ENCODE assay signal across 12 mouse cellular contexts in the genomic region with DNA sequence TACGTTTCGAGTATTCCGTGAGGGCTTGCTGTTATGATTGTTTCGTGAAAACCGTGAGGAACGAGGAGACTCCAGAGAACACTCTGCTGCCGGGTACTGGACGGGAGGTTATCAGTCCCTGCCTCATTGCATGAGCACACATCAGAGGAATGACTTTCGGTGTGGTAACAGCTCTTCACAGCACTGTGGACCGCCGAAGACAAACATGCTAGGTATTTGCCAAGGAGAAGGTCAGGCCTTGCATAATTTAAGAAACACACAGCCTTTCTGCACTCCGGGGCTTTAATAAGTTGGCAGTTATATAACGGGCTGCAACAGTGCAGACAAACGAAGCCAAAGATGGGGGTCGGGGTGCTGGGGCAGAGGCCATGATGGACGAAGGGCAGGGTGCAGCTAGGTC. TPM values are rescaled to one million over a fixed set of nuclear protein-coding genes. Genes with fewer than 3 reads are reported as not detected.
DNase-seq lines count a peak whose midpoint lies in the region; ATAC-seq and TF ChIP-seq lines count a peak whose summit lies in the region.
"Had no signal": no experiment of that assay in that cellular context is flagged by ENCODE, and none has a peak within 500 bp of the region (broad histone marks: within the 10 kb centered on the region; RNA-seq: fewer than 3 reads in every experiment).

No protein-coding gene starts in this region.

- 32% methylated on average over 16 of the region's 16 CpGs for WGBS in heart, postnatal 0 days
- WGBS in hindbrain, embryonic 14.5 days = 83% methylated on average over 16 of the region's 16 CpGs
- WGBS in embryonic facial prominence, embryonic 10.5 days = 93% methylated on average over 16 of the region's 16 CpGs

- no peaks in the 10 kb centered on the region for H3K36me3 ChIP-seq in heart, postnatal 0 days (replicated peaks; ENCODE audit: control insufficient read depth, insufficient read depth, low read length)
- no peaks in the 10 kb centered on the region for H3K36me3 ChIP-seq in hindbrain, embryonic 14.5 days (replicated peaks; ENCODE audit: control insufficient read depth, insufficient read depth)
- H3K36me3 ChIP-seq in embryonic facial prominence, embryonic 10.5 days (replicated peaks) = peaks cover 29% of the 10 kb centered on the region
- H3K36me3 ChIP-seq: hindbrain, embryonic 12.5 days had no signal

- 0 out of 2 replicates have a peak, but pooled peaks have one; percentile 7 for TF ChIP-seq EP300 in heart, postnatal 0 days (IDR thresholded peaks at IDR 0.05; ENCODE audit: low read depth)

- ATAC-seq in heart, postnatal 0 days (ENCODE audit: insufficient read depth, low read depth) = peak; percentile 83
- ATAC-seq in hindbrain, embryonic 14.5 days (ENCODE audit: low FRiP score) = no peak

- no peak overlapping the region for H3K4me2 ChIP-seq in heart, postnatal 0 days (ENCODE audit: low read depth, low read length)
- H3K4me2 ChIP-seq in hindbrain, embryonic 14.5 days (replicated peaks) = no peak overlapping the region
- H3K4me2 ChIP-seq: hindbrain, embryonic 12.5 days had no signal

- peak; percentile 48 for DNase-seq in adrenal gland, postnatal 10 days
- DNase-seq in adrenal gland, adult 8-10 months = no peak
- DNase-seq in layer of hippocampus, adult 2 months (ENCODE audit: low spot score in 2 of 2) = no peak
- DNase-seq in layer of hippocampus, adult 9-10 months (ENCODE audit: low spot score) = no peak
- DNase-seq in heart, postnatal 0 days (ENCODE audit: low spot score) = no peak
- DNase-seq in lung, postnatal 25 days (ENCODE audit: low spot score) = peak; percentile 92
- no peak for DNase-seq in hindbrain, embryonic 14.5 days (ENCODE audit: low spot score)
- DNase-seq in embryonic facial prominence, embryonic 10.5 days (ENCODE audit: low spot score) = no peak
- DNase-seq: left cerebral cortex, postnatal 4 days had no signal

- H3K4me1 ChIP-seq in heart, postnatal 0 days (ENCODE audit: control insufficient read depth, insufficient read depth) = peaks cover 37% of the 10 kb centered on the region
- no peaks in the 10 kb centered on the region for H3K4me1 ChIP-seq in hindbrain, embryonic 14.5 days (replicated peaks; ENCODE audit: control insufficient read depth, insufficient read depth, low read length)
- H3K4me1 ChIP-seq in embryonic facial prominence, embryonic 10.5 days = peaks cover 34% of the 10 kb centered on the region
- H3K4me1 ChIP-seq: hindbrain, embryonic 12.5 days had no signal

- H3K27me3 ChIP-seq in heart, postnatal 0 days (ENCODE audit: control insufficient read depth, insufficient read depth, low read length) = no peaks in the 10 kb centered on the region
- H3K27me3 ChIP-seq in hindbrain, embryonic 14.5 days (ENCODE audit: control insufficient read depth, insufficient read depth, low read length) = no peaks in the 10 kb centered on the region
- no peaks in the 10 kb centered on the region for H3K27me3 ChIP-seq in embryonic facial prominence, embryonic 10.5 days (replicated peaks; ENCODE audit: low read depth, poor library complexity, severe bottlenecking)
- H3K27me3 ChIP-seq: hindbrain, embryonic 12.5 days had no signal

- H3K27ac ChIP-seq in layer of hippocampus, adult 2 months = peak overlapping the region; percentile 57; the same call in 1 of the 2 replicates
- H3K27ac ChIP-seq in heart, postnatal 0 days (ENCODE audit: low read depth) = peak overlapping the region; percentile 67
- H3K27ac ChIP-seq in hindbrain, embryonic 14.5 days = no peak overlapping the region
- no peak overlapping the region for H3K27ac ChIP-seq in embryonic facial prominence, embryonic 10.5 days (replicated peaks)
- H3K27ac ChIP-seq: forebrain, embryonic 10.5 days; hindbrain, embryonic 12.5 days; midbrain, embryonic 10.5 days had no signal

- H3K9ac ChIP-seq in heart, postnatal 0 days (replicated peaks; ENCODE audit: low read depth, low read length) = no peak overlapping the region
- no peak overlapping the region for H3K9ac ChIP-seq in hindbrain, embryonic 14.5 days
- H3K9ac ChIP-seq: hindbrain, embryonic 12.5 days had no signal

- no peak overlapping the region for H3K4me3 ChIP-seq in layer of hippocampus, adult 2 months
- H3K4me3 ChIP-seq in heart, postnatal 0 days (ENCODE audit: low read depth, low read length) = no peak overlapping the region
- H3K4me3 ChIP-seq in hindbrain, embryonic 14.5 days (replicated peaks; ENCODE audit: low read length) = no peak overlapping the region
- no peak overlapping the region for H3K4me3 ChIP-seq in embryonic facial prominence, embryonic 10.5 days
- H3K4me3 ChIP-seq: forebrain, embryonic 10.5 days; hindbrain, embryonic 12.5 days; midbrain, embryonic 10.5 days had no signal

- H3K9me3 ChIP-seq in heart, postnatal 0 days (replicated peaks; ENCODE audit: control insufficient read depth, low read length) = no peaks in the 10 kb centered on the region
- H3K9me3 ChIP-seq in hindbrain, embryonic 14.5 days (ENCODE audit: control insufficient read depth, low read length) = no peaks in the 10 kb centered on the region
- 0 out of 2 replicates have a peak, but pooled peaks cover 3% of the 10 kb centered on the region for H3K9me3 ChIP-seq in embryonic facial prominence, embryonic 10.5 days
- H3K9me3 ChIP-seq: forebrain, embryonic 10.5 days; hindbrain, embryonic 12.5 days; midbrain, embryonic 10.5 days had no signal

- no peak for TF ChIP-seq CTCF in layer of hippocampus, adult 2 months (conservative IDR thresholded peaks at IDR 0.05)
- TF ChIP-seq CTCF in heart, postnatal 0 days (IDR thresholded peaks at IDR 0.05; ENCODE audit: low read depth) = no peak

RNA-seq across cellular contexts. Expression of a gene that starts 25.9 kb away (rescaled TPM):
- total RNA-seq in adrenal gland, postnatal 10 days (2021) = 10 to 100 TPM; 28.8 to 30.7 TPM
- total RNA-seq in adrenal gland, adult 8-10 months (2022) = 10 to 100 TPM; 22.0 to 35.1 (median 28.0) TPM
- total RNA-seq in layer of hippocampus, adult 2 months (2021) = 10 to 100 TPM; 23.9 to 28.0 TPM
- total RNA-seq in heart, postnatal 0 days (2014; rRNA removed; ENCODE audit: low replicate concordance) = 12.6 and 33.7 TPM in 2 replicates
- polyA plus RNA-seq in heart, postnatal 0 days (2015; fragmentation: Nextera tagmentation; extraction: Ambion mirVana) = 4.3 TPM in 2 replicates
- polyA plus RNA-seq in hindbrain, embryonic 14.5 days (2014; fragmentation: Nextera tagmentation; extraction: Ambion mirVana) = 7.5 and 7.7 TPM in 2 replicates
- 10.1 and 11.0 TPM in 2 replicates for polyA plus RNA-seq in embryonic facial prominence, embryonic 10.5 days (2016; fragmentation: Nextera tagmentation; extraction: Ambion mirVana)

Comparison
In these comparisons a context has a peak if more than half of its experiments do, and no peak if none do; other contexts are left out.
1. DNase-seq: peak in adrenal gland, postnatal 10 days (single experiment) and lung, postnatal 25 days (single experiment); none in adrenal gland, adult 8-10 months (single experiment), layer of hippocampus, adult 2 months (0 of 2), layer of hippocampus, adult 9-10 months (single experiment), heart, postnatal 0 days (single experiment), hindbrain, embryonic 14.5 days (single experiment) and embryonic facial prominence, embryonic 10.5 days (single experiment).
2. H3K27ac ChIP-seq: peak in layer of hippocampus, adult 2 months (single experiment) and heart, postnatal 0 days (single experiment); none in hindbrain, embryonic 14.5 days (single experiment) and embryonic facial prominence, embryonic 10.5 days (single experiment).